Mouse (Mus musculus) midbrain, embryonic 12.5 days (tissue): ENCODE measurements around the gene Trhr2. TPM values are rescaled to one million over a fixed set of nuclear protein-coding genes. Genes with fewer than 3 reads are reported as not detected.

Experiments
- ATAC-seq: fragments of 200-750 bp; cut with Nextera tagmentation; 2 replicates; pipeline ENCODE4 v1.8.0; 2017; ENCODE audit warnings: low read depth, moderate TSS enrichment, moderate library complexity; ENCODE audit not compliant: low FRiP score
- H3K27ac ChIP-seq: fragments of 300-500 bp; sonication (generic); replicated peaks from 2 replicates; pipeline ENCODE4 v1.5.1; 2016; ENCODE audit warnings: mild to moderate bottlenecking
- H3K27me3 ChIP-seq: fragments of 300-500 bp; sonication (generic); 2 replicates; pipeline ENCODE4 v1.6.1; 2016; ENCODE audit warnings: mild to moderate bottlenecking
- H3K36me3 ChIP-seq: fragments of 300-500 bp; sonication (generic); 2 replicates; pipeline ENCODE4 v1.6.1; 2016
- H3K4me1 ChIP-seq: fragments of 300-500 bp; sonication (generic); 2 replicates; pipeline ENCODE4 v1.6.1; 2016
- H3K4me2 ChIP-seq: fragments of 300-500 bp; sonication (generic); replicated peaks from 2 replicates; pipeline ENCODE4 v1.6.1; 2016; ENCODE audit warnings: mild to moderate bottlenecking, moderate library complexity
- H3K4me3 ChIP-seq: fragments of 300-500 bp; sonication (generic); 2 replicates; pipeline ENCODE4 v1.5.1; 2016; ENCODE audit warnings: mild to moderate bottlenecking
- H3K9ac ChIP-seq: fragments of 300-500 bp; sonication (generic); replicated peaks from 2 replicates; pipeline ENCODE4 v1.6.1; 2016; ENCODE audit warnings: mild to moderate bottlenecking, moderate library complexity
- H3K9me3 ChIP-seq: fragments of 300-500 bp; sonication (generic); 2 replicates; pipeline ENCODE4 v1.6.1; 2016; ENCODE audit warnings: mild to moderate bottlenecking
- WGBS: fragments of 180-500 bp; shearing (Covaris S2); methylation state at CpG from one replicate; pipeline ENCODE4 v1.1.7; 2016; 5-methylcytosine and 5-hydroxymethylcytosine counted together
- polyA plus RNA-seq: library from polyadenylated mRNA; unstranded; fragments of >200 nt; fragmentation: Nextera tagmentation; extraction: Ambion mirVana; gene quantifications from 2 replicates; pipeline ENCODE4 v1.2.1, GENCODE M21; 2016

The Trhr2 gene
- polyA plus RNA-seq: not detected in 2 replicates

GRCm38 (mm10) chr8:122360696-122361416 is at the start of gene Trhr2:
Gene Trhr2 (minus strand): TSS chr8:122360746.
- Histone ChIP-seq H3K9ac (no peak within 1 kb of the TSS), H3K27ac (no peak within 1 kb of the TSS), H3K27me3 (peaks cover 52% of the 10 kb centered on the region), H3K4me3 (no peak within 1 kb of the TSS), H3K9me3 (no peaks in the 10 kb centered on the region), H3K4me2 (no peak within 1 kb of the TSS), H3K4me1 (no peaks in the 10 kb centered on the region), H3K36me3 (no peaks in the 10 kb centered on the region)
- WGBS: 81% methylated on average over 7 of the region's 7 CpGs
- ATAC-seq: no peak

GRCm38 (mm10) chr8:122407678-122408077 is 47.1 kb upstream of the Trhr2 start:
- 97% methylated on average over 7 of the region's 7 CpGs for WGBS
- no peak overlapping the region for H3K9ac ChIP-seq
- H3K4me2 ChIP-seq: no peak overlapping the region
- peaks cover 99% of the 10 kb centered on the region for H3K36me3 ChIP-seq
- no peaks in the 10 kb centered on the region for H3K9me3 ChIP-seq
- no peak overlapping the region for H3K4me3 ChIP-seq
- H3K4me1 ChIP-seq: no peaks in the 10 kb centered on the region
- H3K27me3 ChIP-seq: no peaks in the 10 kb centered on the region
- ATAC-seq: no peak
- H3K27ac ChIP-seq: no peak overlapping the region

- H3K27me3 ChIP-seq: no peaks in the 10 kb centered on the region
- ATAC-seq: no peak
- no peaks in the 10 kb centered on the region for H3K9me3 ChIP-seq
- H3K9ac ChIP-seq: no peak overlapping the region
- WGBS: 90% methylated on average over 9 of the region's 9 CpGs
- H3K36me3 ChIP-seq: peaks cover 98% of the 10 kb centered on the region
- H3K4me2 ChIP-seq: no peak overlapping the region
- H3K4me3 ChIP-seq: no peak overlapping the region
- no peak overlapping the region for H3K27ac ChIP-seq
- no peaks in the 10 kb centered on the region for H3K4me1 ChIP-seq
Observed at GRCm38 (mm10) chr8:122405146-122405805, 44.7 kb upstream of the Trhr2 start.

GRCm38 (mm10) chr8:122398186-122398585 is 37.6 kb upstream of the Trhr2 start:
- H3K9ac ChIP-seq: no peak overlapping the region
- no peaks in the 10 kb centered on the region for H3K4me1 ChIP-seq
- H3K27me3 ChIP-seq: no peaks in the 10 kb centered on the region
- H3K9me3 ChIP-seq: no peaks in the 10 kb centered on the region
- ATAC-seq: no peak
- H3K4me3 ChIP-seq: no peak overlapping the region
- WGBS: 93% methylated on average over 9 of the region's 9 CpGs
- no peak overlapping the region for H3K27ac ChIP-seq
- no peak overlapping the region for H3K4me2 ChIP-seq
- H3K36me3 ChIP-seq: peaks cover 80% of the 10 kb centered on the region

- ATAC-seq: no peak
- WGBS: 89% methylated on average over 6 of the region's 6 CpGs
Observed at GRCm38 (mm10) chr8:122395291-122395690, 34.7 kb upstream of the Trhr2 start.

GRCm38 (mm10) chr8:122393717-122394116 is 33.2 kb upstream of the Trhr2 start:
- H3K36me3 ChIP-seq: peaks cover 77% of the 10 kb centered on the region

More at GRCm38 (mm10) chr8:122395291-122395690, 34.7 kb upstream of the Trhr2 start:
- Histone ChIP-seq H3K4me1 (no peaks in the 10 kb centered on the region), H3K9me3 (no peaks in the 10 kb centered on the region), H3K27ac (no peak overlapping the region), H3K4me3 (no peak overlapping the region), H3K9ac (no peak overlapping the region), H3K4me2 (no peak overlapping the region), H3K27me3 (no peaks in the 10 kb centered on the region), H3K36me3 (peaks cover 77% of the 10 kb centered on the region)

GRCm38 (mm10) chr8:122390758-122391157 is 30.2 kb upstream of the Trhr2 start:
- 94% methylated on average over 3 of the region's 3 CpGs for WGBS
- ATAC-seq: no peak
- H3K4me2 ChIP-seq: no peak overlapping the region
- no peak overlapping the region for H3K9ac ChIP-seq
- H3K9me3 ChIP-seq: no peaks in the 10 kb centered on the region
- no peak overlapping the region for H3K4me3 ChIP-seq
- H3K4me1 ChIP-seq: no peaks in the 10 kb centered on the region
- peaks cover 91% of the 10 kb centered on the region for H3K36me3 ChIP-seq
- H3K27me3 ChIP-seq: no peaks in the 10 kb centered on the region
- no peak overlapping the region for H3K27ac ChIP-seq

More at GRCm38 (mm10) chr8:122393717-122394116, 33.2 kb upstream of the Trhr2 start:
- Histone ChIP-seq H3K9me3 (no peaks in the 10 kb centered on the region), H3K27ac (no peak overlapping the region), H3K4me2 (no peak overlapping the region), H3K4me1 (no peaks in the 10 kb centered on the region), H3K9ac (no peak overlapping the region), H3K27me3 (no peaks in the 10 kb centered on the region), H3K4me3 (no peak overlapping the region)
- no peak for ATAC-seq

- no peak for ATAC-seq
- peaks cover 96% of the 10 kb centered on the region for H3K36me3 ChIP-seq
- WGBS: 80% methylated on average over 3 of the region's 3 CpGs
Observed at GRCm38 (mm10) chr8:122389357-122389756, 28.8 kb upstream of the Trhr2 start.

GRCm38 (mm10) chr8:122383039-122383438 is 22.5 kb upstream of the Trhr2 start:
- 91% methylated on average over 4 of the region's 4 CpGs for WGBS
- no peak overlapping the region for H3K27ac ChIP-seq
- H3K9me3 ChIP-seq: no peaks in the 10 kb centered on the region
- no peak overlapping the region for H3K4me3 ChIP-seq
- H3K27me3 ChIP-seq: no peaks in the 10 kb centered on the region
- H3K9ac ChIP-seq: no peak overlapping the region
- H3K36me3 ChIP-seq: peaks cover 77% of the 10 kb centered on the region
- no peak overlapping the region for H3K4me2 ChIP-seq
- H3K4me1 ChIP-seq: peaks cover 9% of the 10 kb centered on the region
- ATAC-seq: no peak

More at GRCm38 (mm10) chr8:122389357-122389756, 28.8 kb upstream of the Trhr2 start:
- no peak overlapping the region for H3K4me3 ChIP-seq
- no peak overlapping the region for H3K27ac ChIP-seq
- H3K9ac ChIP-seq: no peak overlapping the region
- no peaks in the 10 kb centered on the region for H3K4me1 ChIP-seq
- H3K4me2 ChIP-seq: no peak overlapping the region
- no peaks in the 10 kb centered on the region for H3K9me3 ChIP-seq
- no peaks in the 10 kb centered on the region for H3K27me3 ChIP-seq

- Histone ChIP-seq H3K4me1 (peaks cover 26% of the 10 kb centered on the region), H3K9ac (peak within 1 kb of the TSS; percentile 92), H3K36me3 (peaks cover 22% of the 10 kb centered on the region), H3K27me3 (no peaks in the 10 kb centered on the region), H3K4me3 (peak within 1 kb of the TSS; percentile 95), H3K4me2 (peak within 1 kb of the TSS; percentile 93), H3K9me3 (no peaks in the 10 kb centered on the region), H3K27ac (peak within 1 kb of the TSS; percentile 80)
- ATAC-seq: peak; percentile 91
- under 1% methylated on average over 102 of the region's 107 CpGs for WGBS
Observed at GRCm38 (mm10) chr8:122376365-122377231, 16.1 kb upstream of the Trhr2 start, which contains the start of gene Zc3h18. Gene Zc3h18 (plus strand): TSS chr8:122376609.

GRCm38 (mm10) chr8:122375751-122376364 is 15.3 kb upstream of the Trhr2 start:
- peaks cover 19% of the 10 kb centered on the region for H3K36me3 ChIP-seq
- WGBS: 33% methylated on average over 13 of the region's 13 CpGs
- ATAC-seq: peak; percentile 50; the same call in 1 of the 2 replicates
- peak overlapping the region; percentile 93 for H3K4me2 ChIP-seq
- no peak overlapping the region; the same call in 1 of the 2 replicates for H3K9ac ChIP-seq
- H3K27me3 ChIP-seq: no peaks in the 10 kb centered on the region
- 0 out of 2 replicates have a peak overlapping the region, but pooled peaks have one; percentile 35 for H3K27ac ChIP-seq
- H3K9me3 ChIP-seq: no peaks in the 10 kb centered on the region
- peak overlapping the region; percentile 95 for H3K4me3 ChIP-seq
- H3K4me1 ChIP-seq: peaks cover 25% of the 10 kb centered on the region
